Mouse (Mus musculus) brain, embryonic 14.5 days (tissue): ENCODE data around the gene Hexa.

Experiments
- CTCF ChIP-seq: fragments of 200-500 bp; IDR thresholded peaks from 2 replicates; pipeline ENCODE4 v1.5.1; 2012; ENCODE audit warnings: inconsistent platforms, mild to moderate bottlenecking, moderate library complexity, borderline replicate concordance; ENCODE audit not compliant: insufficient read depth, insufficient read length; ENCODE audit errors: extremely low read depth
- POLR2A ChIP-seq: fragments of 200-500 bp; IDR thresholded peaks from 2 replicates; pipeline ENCODE4 v1.6.1; 2012; ENCODE audit warnings: mild to moderate bottlenecking, inconsistent platforms, borderline replicate concordance; ENCODE audit not compliant: poor library complexity, insufficient read depth, insufficient read length, severe bottlenecking; ENCODE audit errors: extremely low read depth

GRCm38 (mm10) chr9:59512381-59512780 lies 27.0 kb upstream of the Hexa start:
- TF ChIP-seq CTCF (no peak), POLR2A (no peak)
